8 mouse cellular contexts compared by ENCODE assay signal in the genomic region with DNA sequence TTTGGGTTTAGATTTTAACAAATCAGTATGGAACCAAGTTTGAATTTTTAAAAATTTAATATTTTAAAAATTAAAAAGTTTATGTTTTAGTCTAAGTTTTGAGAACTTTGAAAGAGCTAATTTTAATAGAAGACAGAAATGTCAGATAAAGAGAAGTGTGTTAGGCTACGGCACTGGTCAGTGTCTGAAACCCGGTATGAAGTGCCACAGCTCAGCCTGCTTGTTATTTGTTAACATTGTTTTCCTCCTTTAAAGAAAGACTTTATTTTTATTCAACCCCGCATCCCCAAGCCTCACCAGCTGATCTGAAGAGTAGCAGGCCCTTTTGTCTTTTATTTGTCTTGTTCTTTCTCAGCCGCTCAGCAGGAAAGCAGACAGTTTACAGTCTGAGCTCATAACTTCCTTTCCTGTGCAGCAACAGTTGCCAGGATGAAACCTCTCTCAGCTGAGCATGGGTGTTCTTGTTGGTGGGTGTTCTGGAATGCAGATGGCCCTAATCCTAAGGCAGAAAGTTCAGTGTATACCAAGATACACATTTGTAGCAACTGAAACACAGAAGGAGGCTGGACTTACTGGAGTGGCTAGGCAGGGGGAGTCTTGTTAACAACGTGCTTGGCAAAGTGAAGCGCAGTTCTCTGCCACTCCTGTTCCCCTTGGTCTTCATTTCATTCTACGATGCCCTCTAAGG. TPM values are rescaled to one million over a fixed set of nuclear protein-coding genes. Genes with fewer than 3 reads are reported as not detected.
DNase-seq lines count a peak whose midpoint lies in the region; ATAC-seq lines count a peak whose summit lies in the region.

No protein-coding gene starts in this region.

- ATAC-seq in forebrain, embryonic 12.5 days (ENCODE audit: low FRiP score), result 0 out of 2 replicates have a peak, but pooled peaks have one; percentile 33

- no peak overlapping the region for H3K4me3 ChIP-seq in forebrain, embryonic 12.5 days (replicated peaks)
- H3K4me3 ChIP-seq in forebrain, embryonic 10.5 days, result no peak overlapping the region

- no peaks in the 10 kb centered on the region for H3K27me3 ChIP-seq in forebrain, embryonic 12.5 days
- no peaks in the 10 kb centered on the region for H3K27me3 ChIP-seq in forebrain, embryonic 10.5 days (ENCODE audit: poor library complexity, severe bottlenecking)

- H3K4me1 ChIP-seq in forebrain, embryonic 12.5 days, result peaks cover 35% of the 10 kb centered on the region
- H3K4me1 ChIP-seq in forebrain, embryonic 10.5 days, result peaks cover 34% of the 10 kb centered on the region

- intact Hi-C loops in heart, postnatal 36 days (cut with DNase I), result loop anchor here (10.0 kb wide), 1 partner anchor 201 kb away; no protein-coding TSS in a partner anchor

- no peak overlapping the region for H3K4me2 ChIP-seq in forebrain, embryonic 12.5 days

- no peaks in the 10 kb centered on the region for H3K36me3 ChIP-seq in forebrain, embryonic 12.5 days (replicated peaks)
- H3K36me3 ChIP-seq in forebrain, embryonic 10.5 days (replicated peaks), result peaks cover under 1% of the 10 kb centered on the region; the same call in 1 of the 2 replicates

- 34% methylated on average over 7 of the region's 7 CpGs for WGBS in forebrain, embryonic 12.5 days
- 57% methylated on average over 7 of the region's 7 CpGs for WGBS in forebrain, embryonic 10.5 days

- H3K9me3 ChIP-seq in forebrain, embryonic 12.5 days, result no peaks in the 10 kb centered on the region
- no peaks in the 10 kb centered on the region for H3K9me3 ChIP-seq in forebrain, embryonic 10.5 days

- no peak overlapping the region for H3K9ac ChIP-seq in forebrain, embryonic 12.5 days

- no peak for DNase-seq in forebrain, embryonic 10.5 days (ENCODE audit: extremely low spot score, low spot score)
- DNase-seq in R1 (ENCODE audit: low read depth, low spot score), result peak; percentile 93
- peak; percentile 13 to 24 for DNase-seq in heart, postnatal 36 days
- peak; percentile 61 for DNase-seq in lung, postnatal 10 days
- DNase-seq in thymus, postnatal 0 days (ENCODE audit: low spot score), result no peak
- no peak for DNase-seq in adrenal gland, adult (ENCODE audit: inconsistent age in 2 of 2, low spot score in 1 of 2)
- DNase-seq in gastrocnemius, postnatal 4 days (ENCODE audit: low spot score in 2 of 2), result no peak

- H3K27ac ChIP-seq in forebrain, embryonic 12.5 days, result no peak overlapping the region
- no peak overlapping the region for H3K27ac ChIP-seq in forebrain, embryonic 10.5 days

RNA-seq across cellular contexts. Expression of gene Nars2, which starts 32.5 kb away (rescaled TPM):
- 19.9 and 23.8 TPM in 2 replicates for polyA plus RNA-seq in forebrain, embryonic 12.5 days (2016; fragmentation: Nextera tagmentation; extraction: Ambion mirVana)
- 28.0 and 30.0 TPM in 2 replicates for polyA plus RNA-seq in forebrain, embryonic 10.5 days (2016; fragmentation: Nextera tagmentation; extraction: Ambion mirVana)
- total RNA-seq in heart, postnatal 36 days (2021), result 10 to 100 TPM; 16.4 to 18.7 TPM
- polyA plus RNA-seq in thymus, postnatal 0 days (2015; fragmentation: Nextera tagmentation; extraction: Ambion mirVana), result 17.4 and 17.7 TPM in 2 replicates
- 10 to 100 TPM; 10.5 to 14.5 TPM for total RNA-seq in gastrocnemius, postnatal 4 days (2021)

Comparison
In these comparisons a context has a peak if more than half of its experiments do, and no peak if none do; other contexts are left out.
1. DNase-seq: peak in R1 (single experiment), heart, postnatal 36 days (2 of 2) and lung, postnatal 10 days (single experiment); none in forebrain, embryonic 10.5 days (single experiment), thymus, postnatal 0 days (single experiment), adrenal gland, adult (0 of 2) and gastrocnemius, postnatal 4 days (0 of 2).